Mouse (Mus musculus) spleen, adult 12 weeks (tissue): ENCODE data around the gene Tnpo2.
A peak's percentile ranks its signal among the peaks of the same experiment; 100 is the strongest.

Source experiments
- DNase-seq: peaks from one replicate; pipeline ENCODE4 v3.0.0; 2022; ENCODE audit warnings: low spot score

Gene Tnpo2

GRCm38 (mm10) chr8:85027516-85027855 is 9.2 kb upstream of the Tnpo2 start:
- DNase-seq, result peak; percentile 14

GRCm38 (mm10) chr8:85027922-85028321 is 8.8 kb upstream of the Tnpo2 start:
- DNase-seq, result no peak

- no peak for DNase-seq
Observed at GRCm38 (mm10) chr8:85029271-85029670, 7.4 kb upstream of the Tnpo2 start.

GRCm38 (mm10) chr8:85032622-85033311 is 3.9 kb upstream of the Tnpo2 start:
- DNase-seq, result no peak

- no peak for DNase-seq
Observed at GRCm38 (mm10) chr8:85033867-85034266, 2.8 kb upstream of the Tnpo2 start.

GRCm38 (mm10) chr8:85034764-85035163 is 2.0 kb upstream of the Tnpo2 start:
- DNase-seq, result peak; percentile 46

- DNase-seq, result no peak
Observed at GRCm38 (mm10) chr8:85035165-85035727, 1.5 kb upstream of the Tnpo2 start.

- DNase-seq, result peak; percentile 14
Observed at GRCm38 (mm10) chr8:85035728-85036310, 896 bp upstream of the Tnpo2 start.

- no peak for DNase-seq
Observed at GRCm38 (mm10) chr8:85036381-85036717, 366 bp upstream of the Tnpo2 start.

GRCm38 (mm10) chr8:85037366-85037680 is 608 bp downstream of the Tnpo2 start:
- no peak for DNase-seq

GRCm38 (mm10) chr8:85037681-85038531 is 1.2 kb downstream of the Tnpo2 start:
- DNase-seq, result peak; percentile 26

- DNase-seq, result no peak
Observed at GRCm38 (mm10) chr8:85043619-85044018, 6.9 kb downstream of the Tnpo2 start.

- DNase-seq, result no peak
Observed at GRCm38 (mm10) chr8:85057367-85057766, 20.7 kb downstream of the Tnpo2 start.

GRCm38 (mm10) chr8:85059879-85060616 is 23.3 kb downstream of the Tnpo2 start, which contains the start of gene Fbxw9:
Fbxw9 (plus strand) TSS chr8:85060055.
- DNase-seq, result peak; percentile 78

- no peak for DNase-seq
Observed at GRCm38 (mm10) chr8:85062603-85063002, 25.9 kb downstream of the Tnpo2 start.

GRCm38 (mm10) chr8:85065213-85065612 is 28.5 kb downstream of the Tnpo2 start:
- DNase-seq, result no peak

- no peak for DNase-seq
Observed at GRCm38 (mm10) chr8:85067155-85067554, 30.4 kb downstream of the Tnpo2 start.

GRCm38 (mm10) chr8:85067982-85068381 is 31.3 kb downstream of the Tnpo2 start, which contains the start of gene Gm5741:
Gm5741 (minus strand) TSS chr8:85067982.
- DNase-seq, result no peak

GRCm38 (mm10) chr8:85071041-85071440 is 34.3 kb downstream of the Tnpo2 start:
- no peak for DNase-seq

- peak; percentile 73 for DNase-seq
Observed at GRCm38 (mm10) chr8:85071514-85072281, 35.0 kb downstream of the Tnpo2 start, which contains the start of gene Dhps. Dhps (plus strand) TSS chr8:85071757.

- DNase-seq, result no peak
Observed at GRCm38 (mm10) chr8:85072364-85072929, 35.7 kb downstream of the Tnpo2 start.
